Mouse (Mus musculus): Measurements from ENCODE around the gene Nxnl1. TPM values are rescaled to one million over a fixed set of nuclear protein-coding genes. Genes with fewer than 3 reads are reported as not detected.

Gene Nxnl1
- total and polyA plus RNA-seq, 3 experiments = 0.04 TPM; not detected in 2

- TF ChIP-seq POLR2AphosphoS2 (IDR thresholded peaks at IDR 0.05; ENCODE audit: low read depth, low read length) (no peak), ELF1 (IDR thresholded peaks at IDR 0.05; ENCODE audit: low read depth, low read length) (no peak), ZNF384 (IDR thresholded peaks at IDR 0.05; ENCODE audit: low read depth, low read length) (no peak), CHD2 (IDR thresholded peaks at IDR 0.05; ENCODE audit: low read length) (no peak), NELFE (IDR thresholded peaks at IDR 0.05; ENCODE audit: low read depth, low read length) (no peak), TBP (conservative IDR thresholded peaks at IDR 0.05; ENCODE audit: low read depth, low read length) (no peak), CHD1 (IDR thresholded peaks at IDR 0.05; ENCODE audit: low read depth, low read length) (no peak), POLR2A (IDR thresholded peaks at IDR 0.05; ENCODE audit: low read depth, low read length) (peak; percentile 45; the same call in 1 of the 2 replicates), ZKSCAN1 (IDR thresholded peaks at IDR 0.05; ENCODE audit: borderline replicate concordance, low read depth, low read length) (no peak)
Observed at GRCm38 (mm10) chr8:71570291-71570954, 4.0 kb upstream of the Nxnl1 start (continued).

- H3K9me3 ChIP-seq (replicated peaks; ENCODE audit: low read length) = peaks cover 7% of the 10 kb centered on the region
- no peaks in the 10 kb centered on the region for H3K79me2 ChIP-seq (replicated peaks; ENCODE audit: control insufficient read depth, extremely low read depth, insufficient read depth, poor library complexity, severe bottlenecking)
- H3K27me3 ChIP-seq (replicated peaks) = peaks cover 3% of the 10 kb centered on the region
- no peak overlapping the region for H3K9ac ChIP-seq (ENCODE audit: insufficient read depth, low read depth)
- TF ChIP-seq JUN (IDR thresholded peaks at IDR 0.05; ENCODE audit: insufficient read depth, low read depth, low read length) (no peak), USF1 (IDR thresholded peaks at IDR 0.05; ENCODE audit: low read depth, low read length) (no peak), USF2 (conservative IDR thresholded peaks at IDR 0.05; ENCODE audit: low read depth, low read length) (no peak), GABPA (IDR thresholded peaks at IDR 0.05; ENCODE audit: insufficient replicate concordance, low read depth, low read length) (no peak)
- DNase-seq (ENCODE audit: extremely low read depth) = no peak
- H3K27ac ChIP-seq (ENCODE audit: insufficient read depth, low read depth) = no peak overlapping the region
- H3K36me3 ChIP-seq (replicated peaks in 1 of 2; ENCODE audit: control insufficient read depth in 1 of 2, insufficient read depth in 1 of 2, low read length in 1 of 2) = no peaks in the 10 kb centered on the region
- dilution Hi-C loops (cut with MboI; ENCODE audit: extremely low pct_ligation_motif_present, extremely low pct_unique_long_range_greater_than_20kb, low sequenced_read_pairs) (no loop called here), in situ Hi-C loops (cut with MboI; ENCODE audit: low pct_ligation_motif_present, low pct_unique_long_range_greater_than_20kb, low sequenced_read_pairs) (no loop called here)
- no peak overlapping the region for H3K4me2 ChIP-seq (ENCODE audit: insufficient read depth, low read depth, poor library complexity, severe bottlenecking)
- H3K4me3 ChIP-seq (replicated peaks in 1 of 3; ENCODE audit: low read depth in 2 of 3, low read length in 2 of 3, poor library complexity in 1 of 3) = peak overlapping the region in 1 of 3 experiments; percentile 56
- peaks cover 10 to 13% of the 10 kb centered on the region in 2 experiments for H3K4me1 ChIP-seq (ENCODE audit: control insufficient read depth in 1 of 2, insufficient read depth in 2 of 2)
Observed at GRCm38 (mm10) chr8:71569366-71570290, 3.2 kb upstream of the Nxnl1 start.

GRCm38 (mm10) chr8:71568941-71569340 lies 2.5 kb upstream of the Nxnl1 start:
- H3K4me3 ChIP-seq (replicated peaks in 1 of 3; ENCODE audit: low read depth in 2 of 3, low read length in 2 of 3, poor library complexity in 1 of 3) = no peak overlapping the region
- dilution Hi-C loops (cut with MboI; ENCODE audit: extremely low pct_ligation_motif_present, extremely low pct_unique_long_range_greater_than_20kb, low sequenced_read_pairs) = no loop called here
- peaks cover 5 to 13% of the 10 kb centered on the region in 2 experiments; a peak in 3 of 4 replicates for H3K4me1 ChIP-seq (ENCODE audit: control insufficient read depth in 1 of 2, insufficient read depth in 2 of 2)
- H3K27ac ChIP-seq (ENCODE audit: insufficient read depth, low read depth) = no peak overlapping the region
- H3K79me2 ChIP-seq (replicated peaks; ENCODE audit: control insufficient read depth, extremely low read depth, insufficient read depth, poor library complexity, severe bottlenecking) = no peaks in the 10 kb centered on the region
- no peak overlapping the region for H3K4me2 ChIP-seq (ENCODE audit: insufficient read depth, low read depth, poor library complexity, severe bottlenecking)
- peaks cover 14% of the 10 kb centered on the region for H3K9me3 ChIP-seq (replicated peaks; ENCODE audit: low read length)
- H3K36me3 ChIP-seq (replicated peaks in 1 of 2; ENCODE audit: control insufficient read depth in 1 of 2, insufficient read depth in 1 of 2, low read length in 1 of 2) = no peaks in the 10 kb centered on the region
- peaks cover 3% of the 10 kb centered on the region for H3K27me3 ChIP-seq (replicated peaks)
- no peak for DNase-seq (ENCODE audit: extremely low read depth)
- in situ Hi-C loops (cut with MboI; ENCODE audit: low pct_ligation_motif_present, low pct_unique_long_range_greater_than_20kb, low sequenced_read_pairs) = no loop called here
- H3K9ac ChIP-seq (ENCODE audit: insufficient read depth, low read depth) = no peak overlapping the region
- TF ChIP-seq JUN (IDR thresholded peaks at IDR 0.05; ENCODE audit: insufficient read depth, low read depth, low read length) (no peak), CHD2 (IDR thresholded peaks at IDR 0.05; ENCODE audit: low read length) (no peak), MEF2A (IDR thresholded peaks at IDR 0.05; ENCODE audit: borderline replicate concordance, low read depth, low read length) (no peak), SIN3A (IDR thresholded peaks at IDR 0.05; ENCODE audit: low read length) (no peak), MAFK (IDR thresholded peaks at IDR 0.05; ENCODE audit: insufficient replicate concordance, low read length) (no peak), TBP (conservative IDR thresholded peaks at IDR 0.05; ENCODE audit: low read depth, low read length) (no peak), MXI1 (IDR thresholded peaks at IDR 0.05; ENCODE audit: low read depth, low read length) (no peak), ZNF384 (IDR thresholded peaks at IDR 0.05; ENCODE audit: low read depth, low read length) (no peak), PAX5 (IDR thresholded peaks at IDR 0.05; ENCODE audit: low read length) (no peak)
